Mouse (Mus musculus) hindbrain, embryonic 16.5 days (tissue): ENCODE measurements around the gene Rabl6. TPM values are rescaled to one million over a fixed set of nuclear protein-coding genes. Genes with fewer than 3 reads are reported as not detected.

Experiments used
- polyA plus RNA-seq: library from polyadenylated mRNA; unstranded; fragments of >200 nt; fragmentation: Nextera tagmentation; extraction: Ambion mirVana; gene quantifications from 2 replicates; pipeline ENCODE4 v1.2.1, GENCODE M21; 2015

The Rabl6 gene
- polyA plus RNA-seq, 1 experiment from 2014 or later: 65.3 TPM

Other genes starting within 250 kb of the Rabl6 start
- gene Uap1l1, start 242.8 kb downstream of the Rabl6 start, polyA plus RNA-seq: 8.8 and 10.9 TPM in 2 replicates
- gene Sapcd2, start 236.2 kb downstream of the Rabl6 start, polyA plus RNA-seq: 15.7 and 17.2 TPM in 2 replicates
- 6.7 and 7.4 TPM in 2 replicates for gene Entpd2, start 212.6 kb downstream of the Rabl6 start, polyA plus RNA-seq
- 481 and 505 TPM in 2 replicates for gene Npdc1, start 209.2 kb downstream of the Rabl6 start, polyA plus RNA-seq
- 0.19 and 0.23 TPM in 2 replicates for gene Fut7, start 185.3 kb downstream of the Rabl6 start, polyA plus RNA-seq
- gene Abca2, start 179.8 kb downstream of the Rabl6 start, polyA plus RNA-seq: 13.5 and 15.5 TPM in 2 replicates
- gene Clic3, start 151.7 kb downstream of the Rabl6 start, polyA plus RNA-seq: 3.4 and 4.1 TPM in 2 replicates
- 117 and 134 TPM in 2 replicates for gene Paxx, start 147.4 kb downstream of the Rabl6 start, polyA plus RNA-seq
- 904 and 1,173 TPM in 2 replicates for gene Ptgds, start 138.5 kb downstream of the Rabl6 start, polyA plus RNA-seq
- gene Lcn12, start 114.6 kb downstream of the Rabl6 start, polyA plus RNA-seq: not detected in 2 replicates
- 136 and 153 TPM in 2 replicates for gene Fbxw5, start 107.8 kb downstream of the Rabl6 start, polyA plus RNA-seq
- gene C8g, start 106.8 kb downstream of the Rabl6 start, polyA plus RNA-seq: 6.1 and 6.6 TPM in 2 replicates
- 16.8 and 17.8 TPM in 2 replicates for gene Traf2, start 61.6 kb downstream of the Rabl6 start, polyA plus RNA-seq
- gene Edf1, start 50.7 kb downstream of the Rabl6 start, polyA plus RNA-seq: 384 and 413 TPM in 2 replicates
- gene Mamdc4, start 33.7 kb downstream of the Rabl6 start, polyA plus RNA-seq: 1.8 and 3.7 TPM in 2 replicates
- gene Phpt1, start 33.3 kb downstream of the Rabl6 start, polyA plus RNA-seq: 164 and 178 TPM in 2 replicates
- 12.0 and 15.1 TPM in 2 replicates for gene Ajm1, start 26.8 kb downstream of the Rabl6 start, polyA plus RNA-seq
- gene Ccdc183, start 9.2 kb upstream of the Rabl6 start, polyA plus RNA-seq: 0.13 and 0.34 TPM in 2 replicates
- 54.6 and 66.8 TPM in 2 replicates for gene Tmem141, start 13.5 kb upstream of the Rabl6 start, polyA plus RNA-seq
- 4.6 and 4.8 TPM in 2 replicates for gene Fcna, start 19.5 kb upstream of the Rabl6 start, polyA plus RNA-seq
- not detected in 2 replicates for gene Lcn8, start 44.6 kb upstream of the Rabl6 start, polyA plus RNA-seq
- gene Lcn5, start 49.4 kb upstream of the Rabl6 start, polyA plus RNA-seq: not detected in 2 replicates
- gene Lcn6, start 68.3 kb upstream of the Rabl6 start, polyA plus RNA-seq: not detected in 2 replicates
- gene Lcn10, start 74.2 kb upstream of the Rabl6 start, polyA plus RNA-seq: not detected in 2 replicates
- not detected in 2 replicates for gene Obp2a, start 91.5 kb upstream of the Rabl6 start, polyA plus RNA-seq
- gene Bmyc, start 98.2 kb upstream of the Rabl6 start, polyA plus RNA-seq: 164 and 182 TPM in 2 replicates
- not detected in 2 replicates for gene Obp2b, start 128.5 kb upstream of the Rabl6 start, polyA plus RNA-seq
- not detected in 2 replicates for gene Lcn3, start 157.0 kb upstream of the Rabl6 start, polyA plus RNA-seq
- gene Lcn11, start 168.5 kb upstream of the Rabl6 start, polyA plus RNA-seq: not detected in 2 replicates
- gene Gm13539, start 173.7 kb upstream of the Rabl6 start, polyA plus RNA-seq: not detected in 2 replicates
- gene Glt6d1, start 207.3 kb upstream of the Rabl6 start, polyA plus RNA-seq: not detected in 2 replicates
- gene Lcn9, start 214.6 kb upstream of the Rabl6 start, polyA plus RNA-seq: not detected in 2 replicates
- not detected in 2 replicates for gene Sohlh1, start 238.7 kb upstream of the Rabl6 start, polyA plus RNA-seq